Mouse (Mus musculus) neural tube, embryonic 14.5 days (tissue): ENCODE measurements around the gene Mapkap1. TPM values are rescaled to one million over a fixed set of nuclear protein-coding genes. Genes with fewer than 3 reads are reported as not detected.

Source experiments
- ATAC-seq: fragments of 200-750 bp; cut with Nextera tagmentation; 2 replicates; pipeline ENCODE4 v1.8.0; 2017; ENCODE audit warnings: low read depth, mild to moderate bottlenecking, moderate TSS enrichment, moderate library complexity
- H3K27ac ChIP-seq: fragments of 300-500 bp; sonication (generic); 2 replicates; pipeline ENCODE4 v1.5.1; 2014; ENCODE audit warnings: low read depth, mild to moderate bottlenecking, control low read depth, low read length, moderate library complexity, mixed read lengths
- H3K27me3 ChIP-seq: fragments of 300-500 bp; sonication (generic); 2 replicates; pipeline ENCODE4 v1.6.1; 2014; ENCODE audit warnings: low read length; ENCODE audit not compliant: control insufficient read depth, insufficient read depth
- H3K36me3 ChIP-seq: fragments of 300-500 bp; sonication (generic); 2 replicates; pipeline ENCODE4 v1.6.1; 2014; ENCODE audit warnings: low read length, mixed read lengths; ENCODE audit not compliant: control insufficient read depth, insufficient read depth
- H3K4me1 ChIP-seq: fragments of 300-500 bp; sonication (generic); 2 replicates; pipeline ENCODE4 v1.6.1; 2014; ENCODE audit warnings: low read length; ENCODE audit not compliant: control insufficient read depth, insufficient read depth
- H3K4me2 ChIP-seq: fragments of 300-500 bp; sonication (generic); 2 replicates; pipeline ENCODE4 v1.6.1; 2014; ENCODE audit warnings: mild to moderate bottlenecking, low read depth, low read length, control low read depth
- H3K4me3 ChIP-seq: fragments of 300-500 bp; sonication (generic); 2 replicates; pipeline ENCODE4 v1.5.1; 2014; ENCODE audit warnings: low read depth, low read length, control low read depth, mixed read lengths
- H3K9ac ChIP-seq: fragments of 300-500 bp; sonication (generic); replicated peaks from 2 replicates; pipeline ENCODE4 v1.6.1; 2014; ENCODE audit warnings: low read depth, mild to moderate bottlenecking, control low read depth, low read length, mixed read lengths
- H3K9me3 ChIP-seq: fragments of 300-500 bp; sonication (generic); 2 replicates; pipeline ENCODE4 v1.6.1; 2016; ENCODE audit warnings: low read length; ENCODE audit not compliant: control insufficient read depth
- WGBS: fragments of 180-500 bp; shearing (Covaris S2); extraction: QIAGEN DNeasy Blood & Tissue Kit; methylation state at CpG from one replicate; pipeline ENCODE4 v1.1.7; 2014; 5-methylcytosine and 5-hydroxymethylcytosine counted together
- polyA plus RNA-seq: library from polyadenylated mRNA; unstranded; fragments of >200 nt; fragmentation: Nextera tagmentation; extraction: Ambion mirVana; gene quantifications from 2 replicates; pipeline ENCODE4 v1.2.1, GENCODE M21; 2014

Mapkap1 gene
- polyA plus RNA-seq = 91.5 and 92.3 TPM in 2 replicates

- Histone ChIP-seq H3K9ac (peak within 1 kb of the TSS; percentile 89), H3K4me1 (peaks cover 14% of the 10 kb centered on the region), H3K27me3 (no peaks in the 10 kb centered on the region), H3K9me3 (no peaks in the 10 kb centered on the region), H3K4me2 (peak within 1 kb of the TSS; percentile 59), H3K27ac (no peak within 1 kb of the TSS), H3K36me3 (no peaks in the 10 kb centered on the region), H3K4me3 (peak within 1 kb of the TSS; percentile 88)
- ATAC-seq = peak; percentile 100
- 1% methylated on average over 63 of the region's 68 CpGs for WGBS
These were observed at the start of gene Mapkap1 for GRCm38 (mm10) chr2:34406601-34407464. TSS of gene Mapkap1 (plus strand) at chr2:34406771.

GRCm38 (mm10) chr2:34363678-34364077 lies 42.9 kb upstream of the Mapkap1 start:
- no peaks in the 10 kb centered on the region for H3K36me3 ChIP-seq
- no peaks in the 10 kb centered on the region for H3K9me3 ChIP-seq
- ATAC-seq = no peak
- H3K4me2 ChIP-seq = 0 out of 2 replicates have a peak overlapping the region, but pooled peaks have one; percentile 9
- no peaks in the 10 kb centered on the region for H3K27me3 ChIP-seq
- H3K27ac ChIP-seq = no peak overlapping the region
- no peak overlapping the region for H3K9ac ChIP-seq
- 4% methylated on average over 1 of the region's 1 CpGs for WGBS
- no peak overlapping the region for H3K4me3 ChIP-seq
- peaks cover 33% of the 10 kb centered on the region; the same call in 1 of the 2 replicates for H3K4me1 ChIP-seq

- no peak overlapping the region for H3K9ac ChIP-seq
- no peaks in the 10 kb centered on the region for H3K36me3 ChIP-seq
- WGBS = 25% methylated on average over 2 of the region's 2 CpGs
- H3K4me3 ChIP-seq = peak overlapping the region; percentile 7; the same call in 1 of the 2 replicates
- H3K4me1 ChIP-seq = peaks cover 14% of the 10 kb centered on the region; the same call in 1 of the 2 replicates
- H3K9me3 ChIP-seq = no peaks in the 10 kb centered on the region
- ATAC-seq = no peak
- H3K27me3 ChIP-seq = no peaks in the 10 kb centered on the region
- peak overlapping the region; percentile 33 for H3K4me2 ChIP-seq
- H3K27ac ChIP-seq = no peak overlapping the region
These were observed 39.5 kb upstream of the Mapkap1 start for GRCm38 (mm10) chr2:34367024-34367423.

- Histone ChIP-seq H3K27me3 (no peaks in the 10 kb centered on the region), H3K4me2 (peak overlapping the region; percentile 47), H3K9me3 (no peaks in the 10 kb centered on the region), H3K36me3 (no peaks in the 10 kb centered on the region), H3K9ac (peak overlapping the region; percentile 34), H3K4me3 (peak overlapping the region; percentile 24), H3K4me1 (peaks cover 15% of the 10 kb centered on the region; the same call in 1 of the 2 replicates), H3K27ac (peak overlapping the region; percentile 65)
- WGBS = 24% methylated on average over 6 of the region's 6 CpGs
- ATAC-seq = no peak
These were observed 38.2 kb upstream of the Mapkap1 start for GRCm38 (mm10) chr2:34368396-34368795.

- peak overlapping the region; percentile 97 for H3K4me2 ChIP-seq
- H3K27ac ChIP-seq = peak overlapping the region; percentile 96
- no peaks in the 10 kb centered on the region for H3K36me3 ChIP-seq
- no peaks in the 10 kb centered on the region for H3K27me3 ChIP-seq
- H3K9me3 ChIP-seq = no peaks in the 10 kb centered on the region
- peak overlapping the region; percentile 95 for H3K9ac ChIP-seq
- ATAC-seq = no peak
- WGBS = 7% methylated on average over 7 of the region's 7 CpGs
- peak overlapping the region; percentile 88 for H3K4me3 ChIP-seq
- peaks cover 8% of the 10 kb centered on the region; the same call in 1 of the 2 replicates for H3K4me1 ChIP-seq
These were observed 36.2 kb upstream of the Mapkap1 start for GRCm38 (mm10) chr2:34370349-34370724.

GRCm38 (mm10) chr2:34370725-34371440 lies 35.7 kb upstream of the Mapkap1 start:
- peak overlapping the region; percentile 88 for H3K4me3 ChIP-seq
- H3K27ac ChIP-seq = peak overlapping the region; percentile 96
- under 1% methylated on average over 42 of the region's 42 CpGs for WGBS
- H3K4me2 ChIP-seq = peak overlapping the region; percentile 97
- ATAC-seq = no peak
- H3K27me3 ChIP-seq = no peaks in the 10 kb centered on the region
- no peaks in the 10 kb centered on the region for H3K36me3 ChIP-seq
- no peaks in the 10 kb centered on the region for H3K9me3 ChIP-seq
- peak overlapping the region; percentile 95 for H3K9ac ChIP-seq
- H3K4me1 ChIP-seq = peaks cover 8% of the 10 kb centered on the region; the same call in 1 of the 2 replicates

- Histone ChIP-seq H3K36me3 (no peaks in the 10 kb centered on the region), H3K27me3 (no peaks in the 10 kb centered on the region), H3K9me3 (no peaks in the 10 kb centered on the region), H3K27ac (peak overlapping the region; percentile 96), H3K9ac (peak overlapping the region; percentile 95), H3K4me2 (peak overlapping the region; percentile 97), H3K4me3 (peak overlapping the region; percentile 88), H3K4me1 (peaks cover 8% of the 10 kb centered on the region; the same call in 1 of the 2 replicates)
- under 1% methylated on average over 72 of the region's 118 CpGs for WGBS
- ATAC-seq = peak; percentile 26
These were observed 34.9 kb upstream of the Mapkap1 start for GRCm38 (mm10) chr2:34371441-34372304.
